Mouse (Mus musculus) frontal cortex, adult (tissue): ENCODE measurements at regions not wholly inside any gene's neighbourhood (a gene's known extent, or its start where the extent isn't known, plus 50 kb on each side); places are given as distances from the start of the nearest gene placed in this dataset.

ENCODE experiments used
- ATAC-seq: cut with Nextera tagmentation; 2 replicates; pipeline ENCODE4 v1.9.2; 2017; ENCODE audit warnings: mild to moderate bottlenecking, moderate library complexity, mixed read lengths; ENCODE audit not compliant: low TSS enrichment

DNA sequence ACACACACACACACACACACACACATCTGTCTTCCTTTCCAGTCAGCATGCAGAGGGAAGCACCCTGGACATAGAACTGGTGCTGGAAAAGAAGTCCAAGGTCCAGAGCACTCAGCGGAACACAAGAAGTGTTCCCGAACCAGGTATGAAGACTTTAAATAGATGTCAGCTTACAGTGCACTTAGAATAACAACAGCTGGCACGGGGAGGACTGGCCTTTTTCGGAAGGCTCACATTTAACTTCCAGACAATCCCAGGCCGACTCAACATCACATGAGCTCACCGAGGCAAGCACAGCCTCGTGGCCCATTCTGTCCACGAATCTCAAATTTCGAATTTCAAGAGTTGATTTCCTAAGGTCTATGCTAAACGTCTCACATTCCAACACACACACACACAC is 70.9 kb upstream of the Slc25a33 start:
- ATAC-seq: no peak

DNA sequence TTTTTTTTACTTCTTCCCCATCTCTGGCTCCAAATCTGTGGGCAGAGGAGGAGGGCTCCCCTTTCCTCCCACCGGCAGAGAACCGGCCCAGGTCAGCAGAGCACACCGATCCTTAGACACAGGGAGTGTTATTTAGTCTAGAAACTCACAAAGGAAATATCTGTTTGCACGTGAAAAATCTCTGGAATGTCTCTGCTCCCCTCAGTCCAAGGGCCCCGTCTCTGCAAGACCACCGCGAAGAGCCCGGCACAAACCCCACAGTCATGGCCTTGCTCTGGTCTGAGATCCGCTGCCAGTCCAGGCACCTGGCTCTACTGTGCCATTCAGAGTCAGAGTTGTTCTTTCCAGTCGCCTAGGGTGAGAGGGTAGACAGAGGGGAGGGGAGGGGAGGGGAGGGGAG is 69.7 kb upstream of the Slc25a33 start:
- ATAC-seq: no peak

DNA sequence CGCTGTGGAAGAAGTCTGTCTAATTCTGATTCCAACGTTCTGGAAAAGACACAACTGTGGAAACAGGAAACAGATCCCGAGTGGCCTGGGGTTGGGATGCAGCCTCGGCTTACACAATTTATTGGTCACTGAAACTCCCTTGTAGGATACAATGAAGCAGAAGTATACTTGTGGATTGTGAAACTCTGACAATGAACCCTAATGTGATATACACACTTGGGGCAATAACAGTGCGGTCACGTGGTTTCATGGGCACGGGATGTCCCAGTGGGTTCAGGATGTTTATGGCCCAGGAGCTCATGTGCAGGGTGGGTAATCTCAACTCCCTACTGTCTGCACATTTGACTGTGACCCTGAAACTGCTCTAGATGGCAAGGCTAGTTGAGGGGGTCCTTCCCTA is 68.8 kb upstream of the Slc25a33 start:
- no peak for ATAC-seq

DNA sequence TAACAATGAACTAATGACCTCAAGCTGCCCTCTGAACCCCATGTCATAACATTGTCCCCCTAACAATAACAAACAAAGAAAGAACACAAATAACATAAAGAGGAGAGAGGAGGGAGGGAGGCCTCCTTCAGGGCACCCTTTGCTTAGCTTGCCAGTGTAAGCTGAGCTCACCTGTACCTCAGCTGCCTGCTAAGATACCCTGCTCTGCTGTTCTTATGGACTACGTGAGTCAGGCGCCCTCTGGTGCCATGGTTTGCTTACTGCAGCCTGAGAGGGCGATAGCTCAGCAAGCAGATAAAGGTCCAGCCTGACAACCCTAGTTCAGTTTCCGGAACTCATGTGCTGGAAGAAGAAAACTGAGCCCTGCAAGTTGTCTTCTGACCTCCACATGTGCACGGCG is 67.8 kb upstream of the Slc25a33 start:
- no peak for ATAC-seq

DNA sequence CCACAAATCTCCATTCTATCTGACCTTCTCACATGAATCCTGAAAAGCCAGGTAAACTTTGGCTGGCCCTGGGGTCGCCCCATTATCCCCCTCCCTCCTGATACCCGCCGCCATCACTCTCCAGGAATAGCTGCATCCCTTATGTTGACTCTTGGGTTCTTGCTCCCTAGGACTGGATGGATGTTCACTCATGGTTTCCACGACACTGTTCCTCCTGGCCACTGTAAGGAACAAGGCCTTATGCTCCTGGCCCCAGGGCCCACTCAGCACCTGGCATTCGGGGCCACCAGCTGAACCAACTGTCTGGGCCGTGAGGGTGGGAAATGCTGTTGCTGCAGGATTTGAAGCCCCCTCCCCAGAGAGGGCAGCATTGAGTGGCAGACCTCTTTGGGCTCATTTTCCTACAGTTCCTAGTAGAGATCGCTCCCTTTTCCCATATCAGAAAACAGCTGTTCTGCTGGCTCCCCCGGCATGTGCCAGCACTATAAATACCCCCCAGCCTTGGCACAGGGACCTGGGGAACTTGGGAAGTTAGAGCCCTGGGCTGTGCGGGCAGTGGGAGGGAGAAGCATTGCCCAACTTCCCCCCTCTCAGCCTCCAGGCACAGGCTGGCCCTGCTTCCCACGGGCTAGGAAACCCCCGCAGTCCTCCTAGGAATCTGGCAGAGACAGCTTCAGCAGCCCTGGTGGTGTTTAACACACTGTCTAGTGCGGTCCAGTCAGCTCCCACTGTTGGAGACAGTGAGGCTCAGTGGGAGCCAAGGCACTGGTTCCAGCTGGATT is 66.6 kb upstream of the Slc25a33 start:
- ATAC-seq: peak; percentile 96

DNA sequence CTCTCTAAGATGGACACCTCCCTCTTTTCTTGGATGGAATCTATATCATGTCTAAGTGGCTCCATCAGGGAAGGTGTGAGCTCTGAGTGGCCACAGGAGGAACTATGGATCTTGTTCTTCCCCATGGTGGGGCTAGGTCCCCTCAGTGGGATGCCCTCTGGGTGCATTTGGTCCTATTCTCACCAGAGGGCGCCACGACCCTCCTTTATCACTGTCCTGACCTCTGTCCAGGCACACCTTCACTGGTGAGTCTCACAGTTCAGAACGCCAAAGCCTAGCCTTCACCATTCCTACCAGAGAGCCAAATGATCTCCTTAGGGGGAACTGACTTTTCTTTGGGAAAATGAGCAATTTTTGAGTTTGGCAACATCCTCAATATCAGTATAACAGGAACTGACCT is 64.6 kb upstream of the Slc25a33 start:
- no peak for ATAC-seq

DNA sequence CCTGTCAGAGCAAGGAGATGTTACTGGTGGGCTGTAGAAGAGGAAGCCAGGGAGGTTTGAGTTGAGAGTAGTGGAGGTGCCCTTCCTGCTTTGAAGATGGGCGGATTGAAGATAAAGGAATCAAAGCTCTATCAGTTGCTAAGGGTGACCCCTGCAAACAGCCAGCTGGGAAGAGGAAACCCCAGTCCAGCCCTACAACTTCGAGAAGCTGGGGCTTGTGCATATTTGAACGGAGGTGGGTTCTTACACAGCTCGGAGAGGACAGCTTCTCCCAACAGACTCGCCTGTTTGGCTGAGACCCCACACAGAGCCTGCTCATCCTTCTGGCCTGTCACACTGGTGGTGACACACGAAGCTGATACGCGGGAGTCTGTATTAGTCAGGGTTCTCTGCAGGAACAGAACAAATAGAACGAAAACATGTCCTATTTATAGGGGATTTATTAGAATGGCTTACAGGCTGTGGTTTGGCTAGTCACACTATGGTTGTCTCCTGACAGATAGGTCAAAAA is 60.6 kb upstream of the Slc25a33 start:
- ATAC-seq: no peak

DNA sequence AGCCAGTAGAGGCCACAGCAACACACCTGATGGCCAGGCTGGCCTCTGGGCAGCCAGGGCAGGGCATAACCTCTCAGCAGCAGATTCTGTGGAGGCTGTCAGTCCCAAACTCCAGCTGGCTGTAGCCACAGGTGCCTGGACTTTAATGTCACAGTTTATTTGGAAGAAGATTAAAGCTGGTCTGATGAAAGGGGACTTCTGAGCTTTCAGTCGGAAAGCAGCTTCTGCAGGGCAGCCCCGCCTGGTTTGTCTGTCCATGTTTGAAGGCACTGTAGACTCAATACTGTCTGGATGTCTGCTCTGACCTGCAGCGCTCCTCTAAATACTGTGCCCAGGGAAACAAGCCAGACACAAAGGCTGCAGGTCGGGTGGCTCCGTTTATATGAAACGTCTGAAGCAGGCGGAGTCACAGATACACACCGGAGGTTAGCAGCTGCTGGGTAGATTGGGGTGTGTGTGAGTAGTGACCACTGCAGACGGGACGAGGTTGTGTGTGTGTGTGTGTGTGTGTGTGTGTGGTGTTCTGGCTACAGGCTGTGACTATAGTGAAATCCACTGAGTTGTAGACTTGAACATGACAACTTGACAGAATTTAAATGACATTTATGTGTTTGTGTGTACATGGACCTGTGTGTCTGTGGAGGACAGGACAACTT is 58.5 kb upstream of the Slc25a33 start:
- ATAC-seq: no peak

DNA sequence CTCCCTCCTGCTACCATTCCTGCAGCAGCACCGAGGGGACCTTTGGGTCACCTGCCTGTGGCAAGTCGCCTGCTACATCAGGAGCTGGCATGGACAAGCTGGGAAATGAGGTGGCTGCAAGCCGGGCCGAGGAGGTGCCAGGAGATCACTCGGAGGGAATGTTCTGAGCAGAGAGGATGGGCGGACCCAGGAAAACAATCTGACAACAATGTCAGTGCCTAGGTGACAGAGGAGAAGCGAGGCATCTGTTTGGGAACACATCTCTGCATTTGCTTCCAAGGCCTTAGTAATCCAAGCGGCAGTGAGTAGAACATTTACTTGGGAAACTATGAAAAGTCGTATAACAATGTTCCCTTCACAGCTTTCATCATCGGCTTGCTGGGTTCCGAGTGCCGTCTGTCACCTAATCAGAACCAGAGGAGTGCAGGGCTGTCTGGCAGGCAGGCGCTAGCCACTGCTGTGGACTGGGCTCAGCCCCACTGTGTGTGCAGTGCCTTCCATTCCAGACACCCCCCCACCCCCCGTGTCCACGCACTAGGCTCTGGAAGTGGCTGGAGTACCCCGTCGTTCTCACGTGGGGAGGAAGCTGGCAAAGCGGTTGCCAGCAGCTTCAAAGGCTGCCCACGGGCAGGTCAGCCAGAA is 56.6 kb upstream of the Slc25a33 start:
- ATAC-seq: no peak

DNA sequence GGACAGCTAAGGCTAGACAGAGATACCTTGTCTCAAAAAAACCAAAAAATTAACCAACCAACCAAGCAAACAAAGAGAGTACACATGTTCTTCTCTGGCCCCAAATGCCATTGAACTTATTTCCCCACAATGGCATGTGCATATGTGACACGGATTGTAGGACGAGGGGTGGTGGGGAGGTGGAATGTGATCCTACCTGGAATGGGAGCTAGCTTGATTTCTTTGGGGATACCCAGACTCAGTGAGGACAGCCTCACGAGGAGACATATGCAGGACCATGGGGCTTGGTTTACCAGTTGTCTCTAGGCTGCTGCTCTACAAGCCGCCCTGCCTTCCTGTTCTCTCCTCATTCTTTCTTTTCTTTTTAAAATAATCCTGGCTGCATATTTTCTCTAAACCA is 55.9 kb upstream of the Slc25a33 start:
- no peak for ATAC-seq

DNA sequence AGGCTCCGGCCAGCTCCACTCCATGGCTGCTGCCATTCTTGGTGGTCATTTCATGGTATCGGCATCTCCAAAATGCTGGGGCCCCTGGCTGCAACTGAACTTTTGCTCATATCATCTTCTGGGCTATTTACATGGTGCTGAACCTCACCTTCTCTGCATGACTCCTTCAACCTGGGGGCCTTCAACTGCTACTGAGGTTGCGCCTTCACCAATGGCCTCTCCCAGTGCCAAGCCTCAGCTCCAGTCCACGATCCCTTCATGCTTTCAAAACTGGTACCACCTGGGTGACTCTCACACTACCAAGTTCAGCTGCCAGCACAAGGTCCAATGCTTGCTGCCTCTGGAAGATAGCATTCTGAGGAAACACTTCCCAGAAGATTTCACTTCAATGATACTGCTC is 53.7 kb upstream of the Slc25a33 start:
- no peak for ATAC-seq
